Mouse (Mus musculus) E14TG2a.4 (cell line): ENCODE data around the gene Abcb8.
A peak's percentile ranks its signal among the peaks of the same experiment; 100 is the strongest.

Source experiments
- H3K27me3 ChIP-seq: 2 replicates; pipeline ENCODE4 v1.6.1; 2014; ENCODE audit warnings: low read length, control low read depth; ENCODE audit not compliant: insufficient read depth
- H3K36me3 ChIP-seq: 2 replicates; pipeline ENCODE4 v1.6.1; 2014; ENCODE audit warnings: low read length, control low read depth; ENCODE audit not compliant: insufficient read depth
- H3K4me1 ChIP-seq: replicated peaks from 2 replicates; pipeline ENCODE4 v1.6.1; 2014; ENCODE audit warnings: low read depth, low read length, control low read depth
- H3K4me3 ChIP-seq: replicated peaks from 2 replicates; pipeline ENCODE4 v1.5.1; 2014; ENCODE audit warnings: mild to moderate bottlenecking, low read length
- H3K9me3 ChIP-seq: 2 replicates; pipeline ENCODE4 v1.6.1; 2014; ENCODE audit warnings: low read length, control low read depth
- CTCF ChIP-seq: conservative IDR thresholded peaks from 2 replicates; pipeline ENCODE4 v1.5.1; 2014; ENCODE audit warnings: low read length
- NANOG ChIP-seq: IDR thresholded peaks from 2 replicates; pipeline ENCODE4 v1.6.1; 2014; ENCODE audit warnings: borderline replicate concordance, low read length, mixed read lengths
- POU5F1 ChIP-seq: IDR thresholded peaks from 2 replicates; pipeline ENCODE4 v1.6.1; 2014; ENCODE audit warnings: low read length, borderline replicate concordance

Abcb8 gene

DNA sequence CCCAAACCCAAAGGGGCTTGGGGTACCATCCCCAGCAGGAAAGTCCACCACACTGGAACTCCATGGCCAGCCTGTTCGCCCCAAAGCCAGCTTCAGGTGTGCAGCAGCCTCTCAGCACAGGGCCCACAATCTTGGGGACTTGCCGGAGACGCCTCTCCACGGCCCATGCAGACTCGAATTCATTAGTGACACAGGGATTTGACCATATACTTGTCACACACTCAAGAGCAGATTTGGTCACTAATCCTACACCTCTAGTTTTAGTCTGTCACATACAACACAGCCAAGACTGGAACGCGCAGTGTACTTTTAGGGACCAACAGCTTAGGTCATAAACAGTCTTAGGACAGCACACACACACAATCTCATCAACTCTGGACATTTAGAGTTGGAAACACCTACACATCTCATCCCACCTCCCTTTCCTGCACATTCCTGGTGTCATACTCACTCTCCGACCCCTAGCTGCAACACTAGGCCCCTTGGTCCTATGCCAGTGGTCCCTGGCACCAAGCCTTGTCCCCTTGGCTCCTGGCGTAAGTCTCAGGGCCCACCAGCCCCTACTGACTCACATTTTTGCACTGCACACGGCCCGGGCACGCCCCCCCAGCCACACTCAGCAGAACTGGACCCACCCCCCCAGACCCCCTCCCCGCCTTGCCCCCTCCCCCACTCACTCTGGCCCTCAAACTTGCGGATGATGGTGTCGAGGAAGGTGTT is 42.8 kb upstream of the Abcb8 start:
- TF ChIP-seq POU5F1, result no peak
- TF ChIP-seq NANOG, result no peak
- no peak for TF ChIP-seq CTCF
- peak overlapping the region; percentile 84 for H3K4me3 ChIP-seq
- peaks cover 63% of the 10 kb centered on the region for H3K4me1 ChIP-seq
- 0 out of 2 replicates have a peak, but pooled peaks cover 4% of the 10 kb centered on the region for H3K36me3 ChIP-seq
- no peaks in the 10 kb centered on the region for H3K9me3 ChIP-seq
- peaks cover 51% of the 10 kb centered on the region for H3K27me3 ChIP-seq

DNA sequence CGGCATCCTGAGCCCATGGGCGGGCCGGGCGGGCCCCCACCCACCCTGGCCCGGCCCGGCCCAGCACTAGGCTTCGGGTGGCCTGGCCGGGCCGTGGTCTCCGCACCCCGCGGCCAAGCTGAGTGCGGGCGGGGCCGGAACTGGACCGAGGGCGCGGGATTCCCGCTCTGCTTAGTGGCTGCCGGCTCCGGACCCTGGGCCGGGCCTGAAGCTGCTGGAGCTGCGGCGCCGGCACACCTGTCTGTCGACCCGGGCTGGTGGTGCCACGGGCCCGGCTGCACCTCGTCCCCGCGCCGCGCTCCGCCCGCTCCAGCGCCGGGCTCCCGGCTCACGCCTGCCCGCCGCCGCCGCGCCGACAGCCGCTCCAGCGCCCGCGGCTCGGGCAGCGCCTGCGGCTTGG is 42.2 kb upstream of the Abcb8 start, which contains the start of gene Kcnh2:
Gene Kcnh2 (minus strand): TSS at position 327 of the 400 bp plus-strand sequence.
- no peak for TF ChIP-seq POU5F1
- no peak for TF ChIP-seq CTCF
- no peak for TF ChIP-seq NANOG
- Histone ChIP-seq H3K4me1 (peaks cover 63% of the 10 kb centered on the region), H3K36me3 (0 out of 2 replicates have a peak, but pooled peaks cover under 1% of the 10 kb centered on the region), H3K4me3 (peak within 1 kb of the TSS; percentile 84), H3K9me3 (no peaks in the 10 kb centered on the region), H3K27me3 (peaks cover 51% of the 10 kb centered on the region)

DNA sequence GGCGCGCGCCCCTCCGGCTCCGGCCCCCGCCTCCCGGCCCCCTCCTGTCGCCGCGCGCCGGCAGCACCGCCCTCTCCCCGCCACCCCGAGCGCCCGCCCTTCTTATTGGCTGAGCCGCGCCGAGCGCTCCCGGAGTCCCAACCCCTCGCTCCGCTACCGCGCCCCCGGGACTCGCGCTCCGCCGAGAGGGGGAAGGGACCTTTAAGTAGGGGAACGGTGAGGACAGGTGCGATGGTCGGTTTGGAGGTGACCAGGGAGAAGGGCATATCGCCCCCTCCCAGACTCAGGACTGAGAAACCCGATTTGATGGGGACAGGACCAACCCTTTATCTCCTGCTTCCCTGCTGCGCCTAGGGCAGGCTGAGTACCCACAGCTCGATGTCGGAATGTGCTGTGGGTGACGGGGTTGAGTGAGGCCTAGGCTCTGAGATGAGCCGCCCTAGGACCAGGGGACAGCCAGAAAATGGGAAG is 41.7 kb upstream of the Abcb8 start:
- Histone ChIP-seq H3K36me3 (no peaks in the 10 kb centered on the region), H3K4me1 (peaks cover 60% of the 10 kb centered on the region), H3K27me3 (peaks cover 51% of the 10 kb centered on the region), H3K4me3 (peak overlapping the region; percentile 84), H3K9me3 (no peaks in the 10 kb centered on the region)
- no peak for TF ChIP-seq CTCF
- no peak for TF ChIP-seq NANOG
- TF ChIP-seq POU5F1, result no peak

DNA sequence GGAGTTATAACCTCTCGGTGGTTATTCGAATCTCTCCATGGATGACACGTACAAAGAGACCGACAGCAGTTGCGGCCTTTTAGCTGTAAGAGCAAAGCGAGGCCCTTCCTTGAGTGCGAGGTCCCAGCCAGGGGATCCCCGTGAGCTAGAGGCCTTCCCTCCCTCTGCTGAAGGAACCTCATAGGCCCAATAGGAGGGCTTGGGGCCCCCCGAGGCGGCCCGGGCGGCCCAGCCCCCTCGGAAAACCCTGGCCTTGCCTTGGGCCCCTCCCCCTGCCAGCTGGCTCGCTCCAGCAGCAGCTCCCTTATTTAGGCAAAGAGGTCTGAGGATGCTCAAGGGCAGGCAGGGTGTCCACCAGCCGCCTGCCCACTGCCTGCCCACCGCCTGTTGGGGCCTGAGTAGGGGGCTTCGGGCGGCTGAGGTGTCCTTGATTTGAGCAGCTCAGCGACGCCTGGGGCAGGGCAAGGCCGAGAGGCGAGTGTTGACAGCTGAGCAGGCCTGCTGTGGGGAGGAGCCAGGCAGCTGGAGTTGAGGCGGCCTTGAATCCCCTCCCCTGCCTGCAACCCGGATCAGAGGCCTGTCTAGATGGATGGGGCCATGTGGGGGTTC is 41.1 kb upstream of the Abcb8 start:
- Histone ChIP-seq H3K4me1 (peaks cover 54% of the 10 kb centered on the region), H3K4me3 (peak overlapping the region; percentile 84), H3K36me3 (no peaks in the 10 kb centered on the region), H3K27me3 (peaks cover 51% of the 10 kb centered on the region), H3K9me3 (no peaks in the 10 kb centered on the region)
- TF ChIP-seq NANOG, result no peak
- TF ChIP-seq POU5F1, result no peak
- TF ChIP-seq CTCF, result no peak

DNA sequence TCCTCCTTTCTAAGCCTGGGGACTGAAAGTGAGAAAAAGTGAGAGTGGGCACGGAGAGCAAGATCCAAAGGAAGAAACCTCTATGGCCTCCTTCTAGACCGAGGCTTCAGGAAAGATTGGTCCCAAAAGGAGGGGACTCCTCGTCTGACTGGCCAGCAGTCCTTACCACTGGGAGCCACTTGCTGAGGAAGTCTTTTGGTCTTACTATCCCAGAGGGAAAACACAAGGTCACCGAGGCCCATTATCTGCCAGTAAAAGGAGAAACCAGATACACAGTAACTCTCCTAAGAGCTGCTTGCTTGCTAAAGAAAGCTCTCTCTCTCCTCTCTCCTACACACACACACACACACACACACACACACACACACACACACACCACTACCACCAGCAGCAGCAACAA is 40.1 kb upstream of the Abcb8 start:
- Histone ChIP-seq H3K27me3 (peaks cover 51% of the 10 kb centered on the region), H3K4me3 (peak overlapping the region; percentile 84), H3K4me1 (peaks cover 47% of the 10 kb centered on the region), H3K36me3 (no peaks in the 10 kb centered on the region), H3K9me3 (no peaks in the 10 kb centered on the region)
- TF ChIP-seq CTCF (no peak), NANOG (no peak), POU5F1 (no peak)

DNA sequence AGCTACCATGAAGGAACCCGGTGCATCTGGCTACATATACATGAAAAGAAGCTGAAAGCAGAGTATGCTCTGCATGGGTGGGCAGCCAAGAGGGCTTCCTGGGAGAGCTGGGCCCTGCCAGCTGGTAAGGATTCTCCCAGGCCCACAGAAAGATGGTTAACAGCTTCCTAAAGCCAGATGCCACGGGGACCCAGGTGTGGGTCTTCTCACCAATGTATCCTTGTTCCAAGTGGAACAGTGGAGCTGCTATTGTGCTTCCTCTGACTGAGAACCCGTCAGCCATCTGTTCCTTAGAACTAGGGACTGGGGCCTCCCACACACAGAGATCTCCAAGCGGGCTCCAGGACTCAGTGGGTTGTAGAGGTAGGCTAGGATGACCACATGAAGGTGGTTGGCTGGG is 36.7 kb upstream of the Abcb8 start:
- Histone ChIP-seq H3K4me1 (peaks cover 41% of the 10 kb centered on the region), H3K9me3 (no peaks in the 10 kb centered on the region), H3K36me3 (no peaks in the 10 kb centered on the region), H3K4me3 (no peak overlapping the region), H3K27me3 (peaks cover 27% of the 10 kb centered on the region)
- TF ChIP-seq POU5F1, result no peak
- no peak for TF ChIP-seq NANOG

DNA sequence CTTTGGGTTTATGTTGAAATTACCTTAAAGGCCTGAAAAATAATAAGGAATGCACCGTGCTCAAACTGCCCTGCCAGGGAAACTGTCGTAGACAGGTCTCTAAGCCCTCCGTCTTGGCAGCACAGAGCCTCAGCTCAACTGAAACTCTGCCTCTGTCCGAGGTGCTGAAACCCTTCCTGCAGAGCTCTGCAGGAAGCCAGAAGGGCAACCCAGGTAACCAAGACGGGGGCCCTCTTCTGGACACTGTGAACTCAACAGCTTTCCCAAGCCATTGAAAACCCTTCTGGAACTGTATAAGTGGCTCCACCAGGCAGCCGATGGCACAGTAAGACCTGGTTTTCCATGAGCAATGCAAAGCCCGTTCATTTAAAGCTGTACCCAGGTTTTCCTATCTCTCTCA is 36.0 kb upstream of the Abcb8 start:
- H3K9me3 ChIP-seq, result no peaks in the 10 kb centered on the region
- H3K4me3 ChIP-seq, result no peak overlapping the region
- H3K4me1 ChIP-seq, result peaks cover 41% of the 10 kb centered on the region
- TF ChIP-seq CTCF (peak; percentile 10; the same call in 1 of the 2 replicates), NANOG (no peak)
- H3K36me3 ChIP-seq, result no peaks in the 10 kb centered on the region
- H3K27me3 ChIP-seq, result peaks cover 26% of the 10 kb centered on the region

DNA sequence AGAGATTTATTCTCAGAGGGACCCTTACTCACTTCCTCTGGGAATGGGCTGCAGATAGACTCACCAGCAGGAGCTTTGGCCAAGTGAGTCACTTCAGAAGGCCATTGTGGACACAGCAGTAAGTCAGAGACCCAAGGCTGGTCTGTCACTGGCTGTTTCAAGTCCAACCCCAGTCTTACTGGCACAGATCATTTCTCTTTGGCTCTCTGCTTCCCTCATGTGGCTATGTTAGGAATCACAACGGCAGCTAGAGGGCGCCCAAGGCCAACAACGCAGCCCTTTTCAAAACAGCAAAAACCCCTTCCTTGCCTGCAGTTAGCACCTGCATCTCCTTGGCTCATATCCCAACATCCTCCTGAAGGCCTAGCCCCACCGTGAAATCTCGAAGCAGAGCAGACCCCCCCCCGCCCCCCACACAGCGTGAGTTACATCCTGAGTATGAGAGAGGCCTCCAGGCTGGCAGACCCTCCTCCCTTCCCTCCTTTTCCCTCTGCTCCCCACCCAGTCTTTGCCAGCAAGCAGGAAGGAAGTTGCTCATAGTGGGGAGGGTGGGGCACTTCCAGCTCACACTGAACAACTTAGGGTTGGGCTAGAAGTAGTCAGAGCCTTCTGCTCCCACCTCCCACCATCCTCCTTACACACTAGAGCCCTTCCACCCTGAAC is 32.5 kb upstream of the Abcb8 start:
- H3K27me3 ChIP-seq, result peaks cover 14% of the 10 kb centered on the region
- peaks cover 60% of the 10 kb centered on the region for H3K4me1 ChIP-seq
- no peaks in the 10 kb centered on the region for H3K9me3 ChIP-seq
- no peak for TF ChIP-seq POU5F1
- peak; percentile 98 for TF ChIP-seq CTCF
- H3K4me3 ChIP-seq, result peak overlapping the region; percentile 55
- no peaks in the 10 kb centered on the region for H3K36me3 ChIP-seq
